Mouse (Mus musculus): ENCODE results near the gene Creb3l2. TPM values are rescaled to one million over a fixed set of nuclear protein-coding genes. Genes with fewer than 3 reads are reported as not detected.
A peak's percentile ranks its signal among the peaks of the same experiment; 100 is the strongest.

The Creb3l2 gene
- polyA plus RNA-seq, 1 experiment from 2014 or later: 28.7 TPM

DNA sequence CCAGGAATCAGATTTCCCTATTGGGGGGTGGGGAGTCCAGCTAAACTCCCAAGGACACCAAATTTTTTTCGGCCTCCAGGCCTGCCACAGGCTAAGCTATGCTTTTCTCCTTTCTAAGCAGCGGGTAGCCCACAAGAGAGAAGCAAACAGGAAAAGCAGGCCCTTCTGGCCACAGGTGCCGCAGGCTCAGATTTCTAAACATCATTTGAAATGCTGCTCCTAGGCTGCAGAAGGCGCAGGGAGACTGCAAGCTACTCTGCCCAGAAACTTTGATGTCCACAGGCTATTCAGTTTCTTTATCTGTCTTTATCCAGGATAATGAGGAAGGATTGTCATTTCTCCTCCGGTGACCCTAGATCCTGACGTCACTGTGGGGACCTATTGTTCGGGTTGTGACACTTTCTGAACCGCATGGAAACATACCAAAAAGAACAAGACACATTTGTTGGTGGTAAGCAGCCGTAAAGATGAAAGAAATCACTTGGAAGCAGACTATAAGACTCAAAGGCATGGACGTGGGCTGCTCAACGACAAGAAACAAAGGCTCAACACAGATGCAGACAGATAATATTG lies 81.0 kb downstream of the Creb3l2 start:
- no peak overlapping the region for H3K4me2 ChIP-seq (replicated peaks; ENCODE audit: low read depth, low read length)
- no peaks in the 10 kb centered on the region; the same call in 1 of the 2 replicates for H3K9me3 ChIP-seq (ENCODE audit: control insufficient read depth, low read depth, low read length)
- no peaks in the 10 kb centered on the region for H3K27me3 ChIP-seq (ENCODE audit: control insufficient read depth, insufficient read depth, low read length)
- ATAC-seq (ENCODE audit: insufficient number of reproducible peaks, insufficient read depth, low FRiP score, low read depth): no peak
- no peak overlapping the region for H3K4me3 ChIP-seq (ENCODE audit: low read depth, low read length)
- H3K4me1 ChIP-seq (ENCODE audit: control insufficient read depth, insufficient read depth, low read length): peaks cover 19% of the 10 kb centered on the region
- H3K9ac ChIP-seq (replicated peaks; ENCODE audit: low read depth, low read length): no peak overlapping the region
- 32% methylated on average over 11 of the region's 11 CpGs for WGBS
- H3K36me3 ChIP-seq (ENCODE audit: control insufficient read depth, insufficient read depth, low read length): peaks cover 37% of the 10 kb centered on the region
- H3K27ac ChIP-seq (ENCODE audit: low read length): peak overlapping the region; percentile 39; the same call in 1 of the 2 replicates

DNA sequence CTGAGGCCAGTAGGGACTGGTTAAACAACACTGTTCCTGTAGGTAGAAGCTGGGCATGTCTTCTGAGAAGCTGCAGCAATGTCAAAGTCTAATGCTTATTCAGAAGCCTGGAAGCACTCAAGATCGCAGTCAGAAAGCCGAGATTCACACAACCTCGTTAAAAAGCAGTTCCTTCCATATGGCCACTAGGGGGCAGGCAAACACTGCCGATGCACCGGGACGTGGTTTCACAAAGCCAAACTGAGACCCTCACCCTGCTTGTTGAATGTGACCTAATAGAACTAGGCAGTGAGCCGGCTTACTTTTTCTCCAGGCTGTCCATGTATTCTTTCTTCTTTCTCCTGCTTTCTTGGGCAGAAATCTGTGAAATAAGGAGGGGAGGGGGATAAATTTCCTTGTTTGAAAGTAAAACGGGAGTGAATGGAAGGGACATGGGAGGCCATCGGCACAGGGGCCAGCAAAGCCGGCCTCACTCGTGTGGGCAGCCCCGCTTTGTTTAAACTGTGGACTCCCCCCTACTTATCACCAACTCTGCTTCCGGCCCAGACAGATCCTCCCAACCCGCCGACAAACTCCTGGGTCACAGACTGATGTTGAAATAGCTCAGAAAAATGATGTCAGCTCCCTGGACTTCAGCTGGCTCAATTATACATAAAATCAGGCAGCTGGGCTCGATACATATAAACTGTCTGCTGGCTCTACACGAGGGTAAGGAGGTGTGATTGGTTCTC lies 87.3 kb downstream of the Creb3l2 start:
- peaks cover 37% of the 10 kb centered on the region; the same call in 1 of the 2 replicates for H3K36me3 ChIP-seq (ENCODE audit: control insufficient read depth, insufficient read depth, low read length)
- H3K4me1 ChIP-seq (ENCODE audit: control insufficient read depth, insufficient read depth, low read length): peaks cover 4% of the 10 kb centered on the region; the same call in 1 of the 2 replicates
- H3K9me3 ChIP-seq (ENCODE audit: control insufficient read depth, low read depth, low read length): no peaks in the 10 kb centered on the region
- H3K4me3 ChIP-seq (ENCODE audit: low read depth, low read length): no peak overlapping the region
- ATAC-seq (ENCODE audit: insufficient number of reproducible peaks, insufficient read depth, low FRiP score, low read depth): peak; percentile 70
- H3K4me2 ChIP-seq (replicated peaks; ENCODE audit: low read depth, low read length): peak overlapping the region; percentile 25; the same call in 1 of the 2 replicates
- H3K27ac ChIP-seq (ENCODE audit: low read length): peak overlapping the region; percentile 86
- H3K27me3 ChIP-seq (ENCODE audit: control insufficient read depth, insufficient read depth, low read length): no peaks in the 10 kb centered on the region
- H3K9ac ChIP-seq (replicated peaks; ENCODE audit: low read depth, low read length): no peak overlapping the region
- WGBS: 9% methylated on average over 17 of the region's 17 CpGs

DNA sequence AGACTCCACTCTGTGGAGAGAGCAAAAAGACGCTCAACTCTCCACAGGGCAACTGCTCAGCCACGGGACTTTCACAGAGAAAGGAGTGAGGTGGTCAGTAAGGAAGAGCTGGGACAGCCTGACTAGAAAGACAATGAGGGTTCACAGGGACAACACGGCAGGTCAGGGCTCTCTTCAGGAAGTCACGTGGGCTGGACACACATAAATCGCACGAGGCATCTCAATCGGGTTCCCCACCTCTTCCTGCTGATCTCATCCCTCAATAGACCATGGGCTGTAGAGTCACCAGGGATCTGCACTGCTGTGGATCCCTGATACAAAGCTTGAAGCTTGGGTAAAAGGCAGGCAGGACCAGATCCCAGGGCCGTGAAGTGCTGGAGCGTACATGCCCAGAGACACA lies 88.3 kb downstream of the Creb3l2 start:
- Histone ChIP-seq H3K4me3 (ENCODE audit: low read depth, low read length) (no peak overlapping the region), H3K36me3 (ENCODE audit: control insufficient read depth, insufficient read depth, low read length) (peaks cover 30% of the 10 kb centered on the region; the same call in 1 of the 2 replicates), H3K9ac (replicated peaks; ENCODE audit: low read depth, low read length) (no peak overlapping the region), H3K27ac (ENCODE audit: low read length) (no peak overlapping the region), H3K4me2 (replicated peaks; ENCODE audit: low read depth, low read length) (no peak overlapping the region), H3K9me3 (ENCODE audit: control insufficient read depth, low read depth, low read length) (no peaks in the 10 kb centered on the region), H3K4me1 (ENCODE audit: control insufficient read depth, insufficient read depth, low read length) (peaks cover 4% of the 10 kb centered on the region; the same call in 1 of the 2 replicates), H3K27me3 (ENCODE audit: control insufficient read depth, insufficient read depth, low read length) (no peaks in the 10 kb centered on the region)
- WGBS: 86% methylated on average over 9 of the region's 9 CpGs
- no peak for ATAC-seq (ENCODE audit: insufficient number of reproducible peaks, insufficient read depth, low FRiP score, low read depth)

DNA sequence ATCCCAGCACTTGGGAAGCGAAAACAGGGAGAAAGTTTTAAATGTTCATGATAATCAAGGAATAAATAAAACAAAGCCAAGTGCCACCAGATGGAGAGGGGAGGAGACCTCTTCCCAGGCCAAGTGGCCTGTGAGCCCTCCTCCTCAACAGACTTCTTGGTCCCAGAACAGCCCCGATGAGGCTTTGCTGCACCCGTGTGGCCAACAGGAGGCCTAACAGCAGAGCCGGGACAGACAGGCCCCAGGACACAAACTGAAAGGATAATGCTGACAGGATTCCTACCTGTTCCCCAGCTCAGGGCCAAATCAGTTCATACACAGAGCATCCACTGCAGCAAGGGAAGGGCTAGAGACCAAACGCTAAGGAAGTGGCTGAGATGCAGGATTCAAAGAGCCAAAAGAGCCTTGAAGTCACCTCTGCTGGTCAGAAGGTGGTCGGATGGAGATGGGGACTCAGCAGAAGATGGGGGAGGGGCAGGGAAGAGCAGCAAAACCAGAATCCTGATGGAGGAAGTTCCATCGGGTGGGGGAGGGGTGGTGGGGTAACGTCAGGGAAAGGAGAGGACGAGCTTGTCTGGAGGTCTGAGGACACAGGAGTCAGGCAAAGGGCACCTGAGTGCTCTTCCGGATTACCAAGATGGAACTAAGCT lies 90.1 kb downstream of the Creb3l2 start:
- no peaks in the 10 kb centered on the region for H3K9me3 ChIP-seq (ENCODE audit: control insufficient read depth, low read depth, low read length)
- WGBS: 24% methylated on average over 10 of the region's 10 CpGs
- no peak overlapping the region for H3K9ac ChIP-seq (replicated peaks; ENCODE audit: low read depth, low read length)
- no peak overlapping the region for H3K27ac ChIP-seq (ENCODE audit: low read length)
- ATAC-seq (ENCODE audit: insufficient number of reproducible peaks, insufficient read depth, low FRiP score, low read depth): 0 out of 2 replicates have a peak, but pooled peaks have one; percentile 21
- no peak overlapping the region for H3K4me3 ChIP-seq (ENCODE audit: low read depth, low read length)
- H3K4me1 ChIP-seq (ENCODE audit: control insufficient read depth, insufficient read depth, low read length): peaks cover 2% of the 10 kb centered on the region; the same call in 1 of the 2 replicates
- H3K27me3 ChIP-seq (ENCODE audit: control insufficient read depth, insufficient read depth, low read length): no peaks in the 10 kb centered on the region
- no peak overlapping the region for H3K4me2 ChIP-seq (replicated peaks; ENCODE audit: low read depth, low read length)
- H3K36me3 ChIP-seq (ENCODE audit: control insufficient read depth, insufficient read depth, low read length): peaks cover 34% of the 10 kb centered on the region; the same call in 1 of the 2 replicates

DNA sequence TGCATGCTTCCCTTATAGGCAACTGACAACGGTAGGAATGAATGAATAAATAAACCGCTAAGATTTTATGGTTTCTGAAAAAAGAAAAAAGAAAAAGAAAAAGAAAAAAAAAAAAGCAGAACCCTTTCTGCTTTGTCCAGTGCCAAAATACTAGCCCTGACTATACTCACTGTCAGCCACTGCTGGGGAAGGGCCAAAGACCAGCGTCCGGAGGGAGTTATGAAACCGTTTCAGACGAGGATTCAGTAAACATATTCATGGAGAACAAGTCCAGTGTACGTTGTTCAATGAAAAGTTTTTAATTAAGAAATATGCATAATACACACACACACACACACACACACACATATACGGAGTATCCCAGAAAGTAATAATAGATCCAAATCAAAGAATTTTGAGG lies 91.6 kb downstream of the Creb3l2 start:
- H3K4me3 ChIP-seq (ENCODE audit: low read depth, low read length): no peak overlapping the region
- H3K27ac ChIP-seq (ENCODE audit: low read length): no peak overlapping the region
- WGBS: 84% methylated on average over 8 of the region's 8 CpGs
- no peak overlapping the region for H3K9ac ChIP-seq (replicated peaks; ENCODE audit: low read depth, low read length)
- no peak for ATAC-seq (ENCODE audit: insufficient number of reproducible peaks, insufficient read depth, low FRiP score, low read depth)
- H3K4me1 ChIP-seq (ENCODE audit: control insufficient read depth, insufficient read depth, low read length): no peaks in the 10 kb centered on the region
- no peaks in the 10 kb centered on the region for H3K9me3 ChIP-seq (ENCODE audit: control insufficient read depth, low read depth, low read length)
- peaks cover 26% of the 10 kb centered on the region; the same call in 1 of the 2 replicates for H3K36me3 ChIP-seq (ENCODE audit: control insufficient read depth, insufficient read depth, low read length)
- no peaks in the 10 kb centered on the region for H3K27me3 ChIP-seq (ENCODE audit: control insufficient read depth, insufficient read depth, low read length)
- no peak overlapping the region for H3K4me2 ChIP-seq (replicated peaks; ENCODE audit: low read depth, low read length)

- H3K36me3 ChIP-seq (ENCODE audit: control insufficient read depth, insufficient read depth, low read length): peaks cover 16% of the 10 kb centered on the region; the same call in 1 of the 2 replicates
- WGBS: 79% methylated on average over 5 of the region's 5 CpGs
- no peak for ATAC-seq (ENCODE audit: insufficient number of reproducible peaks, insufficient read depth, low FRiP score, low read depth)
- no peaks in the 10 kb centered on the region for H3K4me1 ChIP-seq (ENCODE audit: control insufficient read depth, insufficient read depth, low read length)
- no peaks in the 10 kb centered on the region for H3K9me3 ChIP-seq (ENCODE audit: control insufficient read depth, low read depth, low read length)
- H3K9ac ChIP-seq (replicated peaks; ENCODE audit: low read depth, low read length): no peak overlapping the region
- no peak overlapping the region for H3K27ac ChIP-seq (ENCODE audit: low read length)
- H3K27me3 ChIP-seq (ENCODE audit: control insufficient read depth, insufficient read depth, low read length): no peaks in the 10 kb centered on the region
- H3K4me2 ChIP-seq (replicated peaks; ENCODE audit: low read depth, low read length): no peak overlapping the region
- H3K4me3 ChIP-seq (ENCODE audit: low read depth, low read length): no peak overlapping the region
Measured at GRCm38 (mm10) chr6:37347606-37348005, 94.3 kb downstream of the Creb3l2 start.

- H3K4me3 ChIP-seq (ENCODE audit: low read depth, low read length): no peak overlapping the region
- no peak overlapping the region for H3K4me2 ChIP-seq (replicated peaks; ENCODE audit: low read depth, low read length)
- ATAC-seq (ENCODE audit: insufficient number of reproducible peaks, insufficient read depth, low FRiP score, low read depth): no peak
- no peak overlapping the region for H3K27ac ChIP-seq (ENCODE audit: low read length)
- H3K9me3 ChIP-seq (ENCODE audit: control insufficient read depth, low read depth, low read length): no peaks in the 10 kb centered on the region
- peaks cover 40% of the 10 kb centered on the region for H3K36me3 ChIP-seq (ENCODE audit: control insufficient read depth, insufficient read depth, low read length)
- H3K9ac ChIP-seq (replicated peaks; ENCODE audit: low read depth, low read length): no peak overlapping the region
- peaks cover 8% of the 10 kb centered on the region for H3K4me1 ChIP-seq (ENCODE audit: control insufficient read depth, insufficient read depth, low read length)
- H3K27me3 ChIP-seq (ENCODE audit: control insufficient read depth, insufficient read depth, low read length): no peaks in the 10 kb centered on the region
- 88% methylated on average over 5 of the region's 5 CpGs for WGBS
Measured at GRCm38 (mm10) chr6:37338055-37338454, 103.9 kb downstream of the Creb3l2 start.

- H3K9me3 ChIP-seq (ENCODE audit: control insufficient read depth, low read depth, low read length): no peaks in the 10 kb centered on the region
- 25% methylated on average over 5 of the region's 5 CpGs for WGBS
- H3K27me3 ChIP-seq (ENCODE audit: control insufficient read depth, insufficient read depth, low read length): no peaks in the 10 kb centered on the region
- peak overlapping the region; percentile 48; the same call in 1 of the 2 replicates for H3K27ac ChIP-seq (ENCODE audit: low read length)
- no peak overlapping the region for H3K4me2 ChIP-seq (replicated peaks; ENCODE audit: low read depth, low read length)
- no peak overlapping the region for H3K4me3 ChIP-seq (ENCODE audit: low read depth, low read length)
- peaks cover 8% of the 10 kb centered on the region for H3K4me1 ChIP-seq (ENCODE audit: control insufficient read depth, insufficient read depth, low read length)
- H3K9ac ChIP-seq (replicated peaks; ENCODE audit: low read depth, low read length): no peak overlapping the region
- ATAC-seq (ENCODE audit: insufficient number of reproducible peaks, insufficient read depth, low FRiP score, low read depth): no peak; the same call in 1 of the 2 replicates
- peaks cover 47% of the 10 kb centered on the region for H3K36me3 ChIP-seq (ENCODE audit: control insufficient read depth, insufficient read depth, low read length)
Measured at GRCm38 (mm10) chr6:37336831-37337260, 105.1 kb downstream of the Creb3l2 start.

Data from stomach, embryonic 14.5 days (tissue).